Mouse (Mus musculus): ENCODE measurements around the gene Pld6. TPM values are rescaled to one million over a fixed set of nuclear protein-coding genes. Genes with fewer than 3 reads are reported as not detected.
"Not testable (repeated sequence)": the region's sequence is repeated elsewhere in the genome, so short reads cannot be mapped to it uniquely, and the experiment has no call there.

Pld6 gene
- polyA plus RNA-seq, 1 experiment from 2014 or later = 1.5 TPM

GRCm38 (mm10) chr11:59737250-59737649 is 50.2 kb downstream of the Pld6 start:
- Histone ChIP-seq H3K9me3 (replicated peaks) (no peaks in the 10 kb centered on the region), H3K4me3 (no peak overlapping the region), H3K27ac (no peak overlapping the region), H3K27me3 (no peaks in the 10 kb centered on the region), H3K4me1 (no peaks in the 10 kb centered on the region), H3K4me2 (replicated peaks) (no peak overlapping the region), H3K36me3 (peaks cover 69% of the 10 kb centered on the region), H3K9ac (no peak overlapping the region)
- WGBS = 94% methylated on average over 12 of the region's 12 CpGs
- ATAC-seq (ENCODE audit: low FRiP score) = no peak

DNA sequence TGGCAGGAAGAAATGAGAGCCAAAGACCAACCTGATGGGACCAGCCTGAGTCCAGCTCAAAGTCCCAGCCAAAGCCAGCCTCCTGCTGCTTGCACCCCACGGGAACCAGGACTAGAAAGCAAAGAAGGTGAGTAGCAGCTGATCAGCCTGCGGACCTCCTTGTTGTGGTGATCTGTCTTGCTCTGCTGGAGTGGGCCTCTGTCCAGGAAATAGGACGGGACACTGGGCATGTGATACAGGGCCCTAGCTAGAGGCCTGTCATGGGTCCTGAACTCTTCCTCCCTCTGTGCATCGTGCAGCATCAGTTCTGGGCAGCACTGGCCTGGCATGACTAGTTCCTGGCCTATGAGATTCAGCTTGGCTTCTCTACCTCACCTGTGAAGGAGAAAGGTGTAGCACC is 51.5 kb downstream of the Pld6 start:
- WGBS = 92% methylated on average over 4 of the region's 4 CpGs
- not testable (repeated sequence) for H3K27ac ChIP-seq; H3K4me2 ChIP-seq (replicated peaks); H3K27me3 ChIP-seq; H3K9me3 ChIP-seq (replicated peaks); H3K4me3 ChIP-seq; H3K4me1 ChIP-seq; ATAC-seq (ENCODE audit: low FRiP score); H3K9ac ChIP-seq
- peaks cover 68% of the 10 kb centered on the region for H3K36me3 ChIP-seq

DNA sequence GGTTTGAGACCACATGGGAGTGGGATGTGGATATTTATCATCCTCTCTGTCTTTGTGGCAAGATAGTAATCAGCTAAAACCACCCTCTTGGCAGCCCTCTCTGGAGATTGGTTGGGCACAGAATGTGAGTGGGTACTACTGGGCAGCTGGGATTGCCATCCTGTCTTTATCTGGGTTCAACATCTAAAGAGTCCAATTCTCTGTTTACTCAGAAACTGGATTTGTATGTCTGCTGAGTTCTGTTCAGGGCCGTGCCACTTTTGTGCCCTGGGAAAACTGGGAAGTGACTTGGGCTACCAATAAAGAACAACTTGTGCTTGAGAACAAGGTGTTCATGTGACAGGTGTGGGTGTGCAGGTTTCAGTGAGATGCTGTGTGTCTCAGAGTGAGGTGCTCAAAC is 53.1 kb downstream of the Pld6 start:
- 90% methylated on average over 1 of the region's 1 CpGs for whole genome bisulfite sequencing
- no peak for ATAC-seq (ENCODE audit: low FRiP score)
- no peak overlapping the region for H3K4me3 ChIP-seq
- no peaks in the 10 kb centered on the region for H3K27me3 ChIP-seq
- H3K36me3 ChIP-seq = peaks cover 61% of the 10 kb centered on the region
- H3K9ac ChIP-seq = no peak overlapping the region
- no peaks in the 10 kb centered on the region for H3K4me1 ChIP-seq
- H3K4me2 ChIP-seq (replicated peaks) = no peak overlapping the region
- no peaks in the 10 kb centered on the region for H3K9me3 ChIP-seq (replicated peaks)
- no peak overlapping the region for H3K27ac ChIP-seq

Other genes starting within 250 kb of the Pld6 start
- gene Nlrp3, start 246.1 kb downstream of the Pld6 start, polyA plus RNA-seq (2016; fragmentation: Nextera tagmentation; extraction: Ambion mirVana) = 0.34 and 0.85 TPM in 2 replicates
- not detected in 2 replicates for gene Olfr222, start 211.4 kb downstream of the Pld6 start, polyA plus RNA-seq (2016; fragmentation: Nextera tagmentation; extraction: Ambion mirVana)
- gene Olfr223, start 194.4 kb downstream of the Pld6 start, polyA plus RNA-seq (2016; fragmentation: Nextera tagmentation; extraction: Ambion mirVana) = not detected in 2 replicates
- gene Mprip, start 126.3 kb downstream of the Pld6 start, polyA plus RNA-seq (2016; fragmentation: Nextera tagmentation; extraction: Ambion mirVana) = 104 and 113 TPM in 2 replicates
- 34.1 and 36.2 TPM in 2 replicates for gene Flcn, start 22.4 kb upstream of the Pld6 start, polyA plus RNA-seq (2016; fragmentation: Nextera tagmentation; extraction: Ambion mirVana)
- 44.1 and 47.7 TPM in 2 replicates for gene Nt5m, start 51.8 kb upstream of the Pld6 start, polyA plus RNA-seq (2016; fragmentation: Nextera tagmentation; extraction: Ambion mirVana)
- gene Cops3, start 52.2 kb upstream of the Pld6 start, polyA plus RNA-seq (2016; fragmentation: Nextera tagmentation; extraction: Ambion mirVana) = 205 and 207 TPM in 2 replicates
- 34.7 and 36.6 TPM in 2 replicates for gene Med9, start 160.6 kb upstream of the Pld6 start, polyA plus RNA-seq (2016; fragmentation: Nextera tagmentation; extraction: Ambion mirVana)
- gene Rasd1, start 177.3 kb upstream of the Pld6 start, polyA plus RNA-seq (2016; fragmentation: Nextera tagmentation; extraction: Ambion mirVana) = 1.5 and 1.7 TPM in 2 replicates